ENCODE assay signal across 18 mouse cellular contexts in genomic region chr5:142417876-142418275, GRCm38 (mm10). TPM values are rescaled to one million over a fixed set of nuclear protein-coding genes. Genes with fewer than 3 reads are reported as not detected.
A peak's percentile ranks its signal among the peaks of the same experiment; 100 is the strongest.
DNase-seq lines count a peak whose midpoint lies in the region; ATAC-seq and TF ChIP-seq lines count a peak whose summit lies in the region.
"Had no signal": no experiment of that assay in that cellular context is flagged by ENCODE, and none has a peak within 500 bp of the region (broad histone marks: within the 10 kb centered on the region; RNA-seq: fewer than 3 reads in every experiment).

No protein-coding gene starts in this region.

- no peak overlapping the region for H3K9ac ChIP-seq in midbrain, embryonic 12.5 days (replicated peaks)
- no peak overlapping the region for H3K9ac ChIP-seq in midbrain, embryonic 14.5 days (replicated peaks; ENCODE audit: low read length)
- no peak overlapping the region for H3K9ac ChIP-seq in liver, embryonic 14.5 days (replicated peaks)
- H3K9ac ChIP-seq: forebrain, embryonic 15.5 days; heart, embryonic 12.5 days; hindbrain, embryonic 14.5 days; intestine, embryonic 15.5 days had no signal

- H3K4me1 ChIP-seq in midbrain, embryonic 12.5 days: peaks cover 37% of the 10 kb centered on the region
- H3K4me1 ChIP-seq in midbrain, embryonic 14.5 days (ENCODE audit: control insufficient read depth, insufficient read depth, low read length): peaks cover 7% of the 10 kb centered on the region; the same call in 1 of the 2 replicates
- H3K4me1 ChIP-seq in liver, embryonic 14.5 days (replicated peaks; ENCODE audit: control insufficient read depth in 2 of 2, insufficient read depth in 2 of 2, low read length in 1 of 2): peaks cover 14 to 15% of the 10 kb centered on the region in 2 experiments

- 65% methylated on average over 9 of the region's 9 CpGs for whole genome bisulfite sequencing in midbrain, embryonic 12.5 days
- 67% methylated on average over 9 of the region's 9 CpGs for WGBS in midbrain, embryonic 14.5 days
- WGBS in liver, embryonic 14.5 days (ENCODE audit: insufficient replicate concordance): 75% methylated on average over 9 of the region's 9 CpGs

- TF ChIP-seq EP300 in liver, embryonic 14.5 days (IDR thresholded peaks at IDR 0.05; ENCODE audit: low read depth): no peak

- no peak for ATAC-seq in midbrain, embryonic 12.5 days (ENCODE audit: low FRiP score, low read depth)
- no peak for ATAC-seq in midbrain, embryonic 14.5 days (ENCODE audit: low FRiP score, low TSS enrichment)
- peak; percentile 26; the same call in 1 of the 2 replicates for ATAC-seq in liver, embryonic 14.5 days (ENCODE audit: insufficient read depth)
- ATAC-seq: forebrain, embryonic 15.5 days; intestine, embryonic 15.5 days had no signal

- H3K36me3 ChIP-seq in midbrain, embryonic 12.5 days: peaks cover 24% of the 10 kb centered on the region
- peaks cover 6% of the 10 kb centered on the region; the same call in 1 of the 2 replicates for H3K36me3 ChIP-seq in midbrain, embryonic 14.5 days (ENCODE audit: control insufficient read depth, insufficient read depth, low read length)
- H3K36me3 ChIP-seq in liver, embryonic 14.5 days (replicated peaks; ENCODE audit: control insufficient read depth, insufficient read depth, low read depth): no peaks in the 10 kb centered on the region
- H3K36me3 ChIP-seq: forebrain, embryonic 15.5 days; intestine, embryonic 15.5 days had no signal

- TF ChIP-seq CTCF in gastrocnemius, adult 2 months (IDR thresholded peaks at IDR 0.05): no peak
- no peak for TF ChIP-seq CTCF in liver, embryonic 14.5 days (IDR thresholded peaks at IDR 0.05; ENCODE audit: low read depth)

- H3K4me2 ChIP-seq in midbrain, embryonic 12.5 days (replicated peaks): no peak overlapping the region
- H3K4me2 ChIP-seq in midbrain, embryonic 14.5 days (ENCODE audit: low read length): no peak overlapping the region
- peak overlapping the region; percentile 9; the same call in 1 of the 2 replicates for H3K4me2 ChIP-seq in liver, embryonic 14.5 days (ENCODE audit: low read depth)
- H3K4me2 ChIP-seq: forebrain, embryonic 15.5 days; heart, embryonic 12.5 days; hindbrain, embryonic 14.5 days; intestine, embryonic 15.5 days had no signal

- no peaks in the 10 kb centered on the region for H3K9me3 ChIP-seq in midbrain, embryonic 12.5 days
- no peaks in the 10 kb centered on the region for H3K9me3 ChIP-seq in midbrain, embryonic 14.5 days (ENCODE audit: control insufficient read depth, low read length)
- no peaks in the 10 kb centered on the region for H3K9me3 ChIP-seq in liver, embryonic 14.5 days (ENCODE audit: control insufficient read depth, low read length)
- H3K9me3 ChIP-seq: forebrain, embryonic 15.5 days; heart, embryonic 12.5 days; intestine, embryonic 15.5 days had no signal

- peak overlapping the region; percentile 90 for H3K27ac ChIP-seq in gastrocnemius, adult 2 months
- H3K27ac ChIP-seq in midbrain, embryonic 12.5 days (replicated peaks): 0 out of 2 replicates have a peak overlapping the region, but pooled peaks have one; percentile 35
- H3K27ac ChIP-seq in midbrain, embryonic 14.5 days (replicated peaks; ENCODE audit: low read depth, low read length): no peak overlapping the region
- no peak overlapping the region for H3K27ac ChIP-seq in liver, embryonic 14.5 days
- H3K27ac ChIP-seq: forebrain, embryonic 15.5 days; hindbrain, embryonic 14.5 days; intestine, embryonic 15.5 days had no signal

- no peak for DNase-seq in gastrocnemius, adult 2 months
- DNase-seq in gastrocnemius, postnatal 36 days: no peak
- DNase-seq in midbrain, embryonic 14.5 days: no peak
- DNase-seq in liver, embryonic 14.5 days (ENCODE audit: low read depth in 3 of 3, low spot score in 3 of 3): no peak
- no peak for DNase-seq in frontal cortex, postnatal 10 days (ENCODE audit: low spot score in 2 of 2)
- DNase-seq in layer of hippocampus, postnatal 14 days (ENCODE audit: low spot score in 2 of 2): no peak
- no peak for DNase-seq in spleen, adult 18-20 months
- DNase-seq: adrenal gland, postnatal 10 days; cerebellum, adult 9-11 months; left cerebral cortex, postnatal 4 days; lung, adult 2 months; retina, postnatal 1 day; thymus, adult 2 months had no signal

- no peak overlapping the region for H3K4me3 ChIP-seq in gastrocnemius, adult 2 months
- H3K4me3 ChIP-seq in midbrain, embryonic 12.5 days: no peak overlapping the region
- no peak overlapping the region for H3K4me3 ChIP-seq in midbrain, embryonic 14.5 days (replicated peaks; ENCODE audit: low read depth, low read length)
- H3K4me3 ChIP-seq in liver, embryonic 14.5 days (ENCODE audit: insufficient read depth in 1 of 2, low read depth in 2 of 2, low read length in 2 of 2): no peak overlapping the region
- H3K4me3 ChIP-seq: forebrain, embryonic 15.5 days; heart, embryonic 12.5 days; intestine, embryonic 15.5 days had no signal

- intact Hi-C loops in gastrocnemius, adult 2 months (cut with DNase I): no loop called here
- intact Hi-C loops in gastrocnemius, postnatal 36 days (cut with DNase I): no loop called here

- H3K27me3 ChIP-seq in midbrain, embryonic 12.5 days: no peaks in the 10 kb centered on the region
- H3K27me3 ChIP-seq in midbrain, embryonic 14.5 days (ENCODE audit: control insufficient read depth, insufficient read depth, low read length): no peaks in the 10 kb centered on the region
- no peaks in the 10 kb centered on the region for H3K27me3 ChIP-seq in liver, embryonic 14.5 days (ENCODE audit: control insufficient read depth, insufficient read depth, low read length)
- H3K27me3 ChIP-seq: forebrain, embryonic 15.5 days; heart, embryonic 12.5 days; intestine, embryonic 15.5 days had no signal

RNA-seq across cellular contexts. Expression of gene Foxk1, which starts 16.6 kb away (rescaled TPM):
- total RNA-seq in gastrocnemius, adult 2 months (2021): 10 to 100 TPM; 12.2 to 18.9 TPM
- total RNA-seq in gastrocnemius, postnatal 36 days (2021): 10 to 100 TPM; 12.5 to 14.5 TPM
- 7.6 and 9.6 TPM in 2 replicates for polyA plus RNA-seq in midbrain, embryonic 12.5 days (2016; fragmentation: Nextera tagmentation; extraction: Ambion mirVana)
- polyA plus RNA-seq in midbrain, embryonic 14.5 days (2014; fragmentation: Nextera tagmentation; extraction: Ambion mirVana): 4.2 and 4.6 TPM in 2 replicates
- polyA plus RNA-seq in liver, embryonic 14.5 days (2012; rRNA removed): 2.4 TPM in 2 replicates
- polyA plus RNA-seq in liver, embryonic 14.5 days (2014; fragmentation: Nextera tagmentation; extraction: Ambion mirVana): 1.1 and 1.8 TPM in 2 replicates
- 10 to 100 TPM; 37.9 to 39.7 TPM for total RNA-seq in layer of hippocampus, postnatal 14 days (2021)

RNA-seq across cellular contexts. Expression of gene Ap5z1, which starts 45.9 kb away (rescaled TPM):
- 1 to 10 TPM; 3.7 to 5.0 TPM for total RNA-seq in gastrocnemius, adult 2 months (2021)
- total RNA-seq in gastrocnemius, postnatal 36 days (2021): 1 to 10 TPM; 3.4 to 4.2 TPM
- 14.4 and 14.5 TPM in 2 replicates for polyA plus RNA-seq in midbrain, embryonic 12.5 days (2016; fragmentation: Nextera tagmentation; extraction: Ambion mirVana)
- 12.6 and 13.9 TPM in 2 replicates for polyA plus RNA-seq in midbrain, embryonic 14.5 days (2014; fragmentation: Nextera tagmentation; extraction: Ambion mirVana)
- 5.8 and 6.8 TPM in 2 replicates for polyA plus RNA-seq in liver, embryonic 14.5 days (2012; rRNA removed)
- polyA plus RNA-seq in liver, embryonic 14.5 days (2014; fragmentation: Nextera tagmentation; extraction: Ambion mirVana): 3.1 and 3.5 TPM in 2 replicates
- 10 to 100 TPM; 18.3 to 19.1 TPM for total RNA-seq in layer of hippocampus, postnatal 14 days (2021)

Comparison
In these comparisons a context has a peak if more than half of its experiments do, and no peak if none do; other contexts are left out.
1. H3K27ac ChIP-seq: peak in gastrocnemius, adult 2 months (single experiment) and midbrain, embryonic 12.5 days (single experiment); none in midbrain, embryonic 14.5 days (single experiment) and liver, embryonic 14.5 days (single experiment).